Mouse (Mus musculus) ES-Bruce4 (cell line): ENCODE measurements around the gene Pla2g2c.

Experiments used
- CTCF ChIP-seq: IDR thresholded peaks from one replicate; pipeline ENCODE4 v1.8.1; 2011; ENCODE audit warnings: low read depth, low read length
- EP300 ChIP-seq: IDR thresholded peaks from 2 replicates; pipeline ENCODE4 v1.6.1; 2011; ENCODE audit warnings: low read depth, low read length; ENCODE audit not compliant: insufficient read depth
- POLR2A ChIP-seq: IDR thresholded peaks from one replicate; pipeline ENCODE4 v1.8.1; 2011; ENCODE audit warnings: low read length; ENCODE audit not compliant: insufficient read depth

DNA sequence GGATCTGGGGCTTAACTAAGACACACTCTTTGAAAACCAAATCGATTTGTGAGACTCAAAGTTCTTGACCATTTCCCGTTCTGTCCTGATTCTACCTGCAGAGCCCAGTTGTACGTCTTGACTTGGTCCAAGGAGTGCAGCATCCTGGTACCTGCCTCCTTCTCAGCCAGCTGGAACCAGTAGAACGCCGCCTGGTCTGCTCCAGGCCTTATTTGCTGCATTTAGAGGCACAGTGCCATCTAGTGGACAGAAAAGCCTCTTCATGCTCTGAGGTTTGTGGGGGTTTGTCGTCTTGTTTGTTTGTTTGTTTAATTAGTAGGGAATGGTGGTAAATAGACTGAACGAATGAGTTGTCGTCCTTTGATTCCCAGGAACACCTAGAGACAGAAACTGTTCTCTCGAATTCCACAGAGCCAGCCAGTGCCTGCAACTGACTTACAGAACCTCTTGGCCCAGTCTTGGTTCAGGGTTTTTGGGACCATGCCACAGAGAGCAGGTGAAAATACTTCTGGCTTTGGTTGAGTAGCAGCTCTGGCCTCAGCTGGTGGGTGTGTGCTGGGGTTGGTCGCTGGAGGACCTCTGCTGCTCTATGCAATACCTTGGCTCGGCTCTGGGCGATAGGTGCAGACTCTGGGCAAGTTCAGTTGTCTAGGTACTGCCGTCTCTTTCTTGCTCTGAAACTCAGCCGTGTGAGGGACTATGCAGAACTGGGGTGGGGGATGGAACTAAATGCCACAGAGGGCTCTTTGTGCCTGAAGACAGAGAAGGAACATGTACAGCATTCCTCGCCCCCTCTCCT, 24.2 kb upstream of the Pla2g2c start:
- peak; percentile 90; the same call in 1 of the 2 replicates for TF ChIP-seq EP300
- TF ChIP-seq CTCF, result peak; percentile 72
- no peak for TF ChIP-seq POLR2A
